Mouse (Mus musculus) C2C12 (cell line): ENCODE measurements around the gene Asxl1. TPM values are rescaled to one million over a fixed set of nuclear protein-coding genes. Genes with fewer than 3 reads are reported as not detected.

Source experiments
- H3K27me3 ChIP-seq: one replicate; pipeline ENCODE4 v1.6.1; 2011; ENCODE audit not compliant: control insufficient read depth, insufficient read depth, insufficient read length
- H3K36me3 ChIP-seq: one replicate; pipeline ENCODE4 v1.6.1; 2011; ENCODE audit not compliant: control insufficient read depth, insufficient read depth
- H3K4me3 ChIP-seq: one replicate; pipeline ENCODE4 v1.5.1; 2011; ENCODE audit warnings: mild to moderate bottlenecking, control low read depth; ENCODE audit not compliant: poor library complexity, insufficient read depth, severe bottlenecking
- H3K79me2 ChIP-seq: one replicate; pipeline ENCODE4 v1.6.1; 2011; ENCODE audit not compliant: control insufficient read depth, insufficient read depth
- H3K79me3 ChIP-seq: one replicate; pipeline ENCODE4 v1.6.1; 2011; ENCODE audit warnings: low read depth, control low read depth
- H3ac ChIP-seq: one replicate; pipeline ENCODE3; 2011; ENCODE audit warnings: low read depth; ENCODE audit not compliant: control insufficient read depth, insufficient read length
- CEBPB ChIP-seq: IDR thresholded peaks from one replicate; pipeline ENCODE4 v1.6.1; 2011; ENCODE audit warnings: low read depth, mild to moderate bottlenecking, control low read depth, moderate library complexity
- CTCF ChIP-seq: IDR thresholded peaks from one replicate; pipeline ENCODE4 v1.5.1; 2011; ENCODE audit not compliant: control insufficient read depth, insufficient read depth, insufficient read length
- FOSL1 ChIP-seq: IDR thresholded peaks from one replicate; pipeline ENCODE4 v1.8.0; 2011; ENCODE audit warnings: mild to moderate bottlenecking, low read length; ENCODE audit not compliant: poor library complexity, insufficient read depth, severe bottlenecking
- MAX ChIP-seq: IDR thresholded peaks from one replicate; pipeline ENCODE4 v1.6.1; 2011; ENCODE audit warnings: mild to moderate bottlenecking, control low read depth
- MYOD1 ChIP-seq: IDR thresholded peaks from one replicate; pipeline ENCODE4 v1.6.1; 2011; ENCODE audit warnings: low read depth; ENCODE audit not compliant: control insufficient read depth, insufficient read length
- MYOG ChIP-seq: IDR thresholded peaks from one replicate; pipeline ENCODE4 v1.6.1; 2011; ENCODE audit not compliant: control insufficient read depth, insufficient read length; ENCODE audit errors: extremely low read depth
- USF1 ChIP-seq: IDR thresholded peaks from one replicate; pipeline ENCODE4 v1.6.1; 2011; ENCODE audit warnings: low read depth, mild to moderate bottlenecking, control low read depth, moderate library complexity
- polyA plus RNA-seq: library from polyadenylated mRNA; unstranded; fragments of >200 nt; fragmentation: generic; extraction: Trizol; gene quantifications from one replicate; pipeline ENCODE4 v1.2.1, GENCODE M21; 2012; ENCODE audit warnings: missing spikeins

The Asxl1 gene
- polyA plus RNA-seq, 1 experiment: 15.2 TPM

GRCm38 (mm10) chr2:153447719-153448118 lies 102.1 kb downstream of the Asxl1 start:
- no peak overlapping the region for H3K4me3 ChIP-seq
- H3K27me3 ChIP-seq: no peaks in the 10 kb centered on the region
- H3K79me2 ChIP-seq: no peaks in the 10 kb centered on the region
- no peaks in the 10 kb centered on the region for H3K36me3 ChIP-seq
- H3K79me3 ChIP-seq: no peaks in the 10 kb centered on the region
- TF ChIP-seq USF1 (no peak), CTCF (no peak), CEBPB (no peak), MYOG (no peak)
- H3ac ChIP-seq: no peak overlapping the region

- Histone ChIP-seq H3K4me3 (no peak overlapping the region), H3ac (no peak overlapping the region), H3K79me2 (no peaks in the 10 kb centered on the region), H3K27me3 (no peaks in the 10 kb centered on the region), H3K36me3 (no peaks in the 10 kb centered on the region), H3K79me3 (no peaks in the 10 kb centered on the region)
- TF ChIP-seq CEBPB: no peak
- no peak for TF ChIP-seq FOSL1
- TF ChIP-seq MYOD1: no peak
- TF ChIP-seq MYOG: no peak
- TF ChIP-seq USF1: no peak
- no peak for TF ChIP-seq CTCF
- TF ChIP-seq MAX: no peak
Observed at GRCm38 (mm10) chr2:153448519-153448918, 102.9 kb downstream of the Asxl1 start.

Other genes with a start within 250 kb of the Asxl1 start
- 0.32 TPM for gene Hck, start 237.4 kb upstream of the Asxl1 start, polyA plus RNA-seq
- 43.4 TPM for gene Tm9sf4, start 184.5 kb upstream of the Asxl1 start, polyA plus RNA-seq
- 0.08 TPM for gene Tspyl3, start 120.4 kb upstream of the Asxl1 start, polyA plus RNA-seq
- gene Plagl2, start 104.4 kb upstream of the Asxl1 start, polyA plus RNA-seq: 4.5 TPM
- 14.3 TPM for gene Pofut1, start 104.3 kb upstream of the Asxl1 start, polyA plus RNA-seq
- 8.6 TPM for gene Kif3b, start 54.4 kb upstream of the Asxl1 start, polyA plus RNA-seq
- not detected for gene 4930404H24Rik, start 147.0 kb downstream of the Asxl1 start, polyA plus RNA-seq
- gene Nol4l, start 184.1 kb downstream of the Asxl1 start, polyA plus RNA-seq: 0.42 TPM